Mouse (Mus musculus) midbrain, embryonic 16.5 days (tissue): ENCODE measurements at regions not wholly inside any gene's neighbourhood (a gene's known extent, or its start where the extent isn't known, plus 50 kb on each side); places are given as distances from the start of the nearest gene placed in this dataset.

Experiments used
- ATAC-seq: fragments of 200-750 bp; cut with Nextera tagmentation; 2 replicates; pipeline ENCODE4 v1.8.0; 2017; ENCODE audit warnings: moderate TSS enrichment
- H3K27ac ChIP-seq: fragments of 300-500 bp; sonication (generic); 2 replicates; pipeline ENCODE4 v1.5.1; 2014; ENCODE audit warnings: mild to moderate bottlenecking, low read length, mixed read lengths
- H3K27me3 ChIP-seq: fragments of 300-500 bp; sonication (generic); 2 replicates; pipeline ENCODE4 v1.6.1; 2014; ENCODE audit warnings: low read depth, low read length, mixed read lengths; ENCODE audit not compliant: control insufficient read depth, insufficient read depth
- H3K36me3 ChIP-seq: fragments of 300-500 bp; sonication (generic); 2 replicates; pipeline ENCODE4 v1.6.1; 2014; ENCODE audit warnings: mild to moderate bottlenecking, low read length, moderate library complexity, mixed read lengths; ENCODE audit not compliant: control insufficient read depth, insufficient read depth
- H3K4me1 ChIP-seq: fragments of 300-500 bp; sonication (generic); 2 replicates; pipeline ENCODE4 v1.6.1; 2014; ENCODE audit warnings: mild to moderate bottlenecking, low read length, mixed read lengths; ENCODE audit not compliant: control insufficient read depth, insufficient read depth
- H3K4me2 ChIP-seq: fragments of 300-500 bp; sonication (generic); 2 replicates; pipeline ENCODE4 v1.6.1; 2014; ENCODE audit warnings: mild to moderate bottlenecking, low read length, mixed read lengths
- H3K4me3 ChIP-seq: fragments of 300-500 bp; sonication (generic); 2 replicates; pipeline ENCODE4 v1.5.1; 2014; ENCODE audit warnings: low read depth, mild to moderate bottlenecking, low read length, moderate library complexity, mixed read lengths
- H3K9ac ChIP-seq: fragments of 300-500 bp; sonication (generic); 2 replicates; pipeline ENCODE4 v1.6.1; 2014; ENCODE audit warnings: low read depth, low read length, mixed read lengths
- H3K9me3 ChIP-seq: fragments of 300-500 bp; sonication (generic); replicated peaks from 2 replicates; pipeline ENCODE4 v1.6.1; 2014; ENCODE audit warnings: mild to moderate bottlenecking, low read length, mixed read lengths; ENCODE audit not compliant: control insufficient read depth, poor library complexity, severe bottlenecking
- whole genome bisulfite sequencing: fragments of 180-500 bp; shearing (Covaris S2); extraction: QIAGEN DNeasy Blood & Tissue Kit; methylation state at CpG from one replicate; pipeline ENCODE4 v1.1.7; 2014; 5-methylcytosine and 5-hydroxymethylcytosine counted together

- no peaks in the 10 kb centered on the region for H3K27me3 ChIP-seq
- ATAC-seq: no peak
- H3K9ac ChIP-seq: no peak overlapping the region
- WGBS: 87% methylated on average over 5 of the region's 5 CpGs
- H3K36me3 ChIP-seq: no peaks in the 10 kb centered on the region
- H3K9me3 ChIP-seq: no peaks in the 10 kb centered on the region
- no peak overlapping the region for H3K4me3 ChIP-seq
- no peak overlapping the region for H3K27ac ChIP-seq
- H3K4me2 ChIP-seq: no peak overlapping the region
- no peaks in the 10 kb centered on the region for H3K4me1 ChIP-seq
Observed at GRCm38 (mm10) chr12:54343493-54343892, 139.8 kb upstream of the Egln3 start.

- no peaks in the 10 kb centered on the region for H3K27me3 ChIP-seq
- no peak for ATAC-seq
- no peaks in the 10 kb centered on the region; the same call in 1 of the 2 replicates for H3K9me3 ChIP-seq
- H3K36me3 ChIP-seq: no peaks in the 10 kb centered on the region
- 4% methylated on average over 2 of the region's 2 CpGs for WGBS
- 0 out of 2 replicates have a peak overlapping the region, but pooled peaks have one; percentile 3 for H3K27ac ChIP-seq
- H3K4me3 ChIP-seq: no peak overlapping the region
- no peak overlapping the region for H3K4me2 ChIP-seq
- H3K9ac ChIP-seq: no peak overlapping the region
- H3K4me1 ChIP-seq: peaks cover 9% of the 10 kb centered on the region
Observed at GRCm38 (mm10) chr12:54335509-54335908, 131.8 kb upstream of the Egln3 start.

GRCm38 (mm10) chr12:54334491-54335132, 131.0 kb upstream of the Egln3 start:
- no peak overlapping the region; the same call in 1 of the 2 replicates for H3K27ac ChIP-seq
- WGBS: 38% methylated on average over 9 of the region's 9 CpGs
- no peaks in the 10 kb centered on the region for H3K36me3 ChIP-seq
- ATAC-seq: peak; percentile 54; the same call in 1 of the 2 replicates
- H3K9me3 ChIP-seq: no peaks in the 10 kb centered on the region; the same call in 1 of the 2 replicates
- peaks cover 9% of the 10 kb centered on the region for H3K4me1 ChIP-seq
- no peaks in the 10 kb centered on the region for H3K27me3 ChIP-seq
- no peak overlapping the region for H3K4me2 ChIP-seq
- no peak overlapping the region for H3K4me3 ChIP-seq
- H3K9ac ChIP-seq: no peak overlapping the region

DNA sequence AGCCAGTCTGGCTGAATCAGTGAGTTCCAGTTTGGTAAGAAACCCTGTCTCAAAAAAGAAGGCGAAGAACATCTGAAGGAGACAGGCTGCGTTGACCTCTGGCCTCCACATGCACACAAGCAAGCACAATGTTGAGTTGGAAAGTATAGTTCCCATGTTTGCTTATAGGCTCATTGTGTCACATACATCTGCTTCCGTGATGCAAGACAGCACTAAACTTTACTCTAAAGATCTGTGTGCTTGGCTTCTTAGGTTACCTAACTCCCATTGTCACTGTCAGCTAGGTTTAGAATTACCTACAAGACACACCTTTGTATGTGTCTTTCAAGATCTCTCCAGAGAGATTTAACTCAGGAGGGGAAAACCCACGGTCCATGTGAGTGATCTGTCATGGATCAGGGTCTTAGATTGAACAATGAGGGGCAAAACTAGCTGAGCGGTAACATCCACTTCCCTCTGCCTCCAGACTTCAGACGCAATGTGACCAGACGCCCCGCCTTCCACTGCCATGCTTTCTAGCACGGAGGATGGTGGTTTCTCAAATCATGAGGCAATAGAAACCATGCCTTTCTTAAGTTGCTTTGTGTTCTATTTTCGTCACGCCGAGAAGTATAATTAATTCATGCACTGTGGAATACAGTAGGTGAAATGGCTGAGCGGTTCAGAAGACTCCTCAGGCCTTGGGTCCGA, 130.1 kb upstream of the Egln3 start:
- Histone ChIP-seq H3K9me3 (no peaks in the 10 kb centered on the region; the same call in 1 of the 2 replicates), H3K4me3 (no peak overlapping the region), H3K27ac (no peak overlapping the region), H3K27me3 (no peaks in the 10 kb centered on the region), H3K36me3 (no peaks in the 10 kb centered on the region), H3K9ac (no peak overlapping the region), H3K4me1 (peaks cover 9% of the 10 kb centered on the region), H3K4me2 (no peak overlapping the region)
- 79% methylated on average over 14 of the region's 14 CpGs for WGBS
- ATAC-seq: no peak

DNA sequence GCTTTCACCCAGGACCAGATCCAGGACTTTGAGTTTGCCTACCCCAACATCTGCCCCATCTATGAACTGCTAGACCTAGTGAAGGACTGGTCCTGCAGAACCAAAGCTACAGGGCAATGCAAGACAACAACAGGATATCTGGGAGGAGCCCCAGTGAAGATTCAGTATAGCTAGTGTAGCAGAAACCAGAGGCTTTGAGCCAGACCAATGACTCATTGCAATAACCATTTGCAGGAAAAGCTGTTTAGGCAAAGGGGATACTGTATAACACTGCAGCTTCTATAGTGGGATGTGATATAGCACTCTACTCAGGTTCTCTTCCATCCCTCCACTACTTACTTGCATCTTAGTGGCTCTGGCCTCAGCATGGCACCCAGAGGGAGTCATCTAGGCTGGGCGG, 123.8 kb upstream of the Egln3 start:
- Histone ChIP-seq H3K9me3 (no peaks in the 10 kb centered on the region; the same call in 1 of the 2 replicates), H3K27me3 (no peaks in the 10 kb centered on the region), H3K4me1 (no peaks in the 10 kb centered on the region), H3K4me3 (no peak overlapping the region), H3K27ac (no peak overlapping the region), H3K4me2 (no peak overlapping the region), H3K36me3 (no peaks in the 10 kb centered on the region), H3K9ac (no peak overlapping the region)
- 42% methylated on average over 1 of the region's 1 CpGs for WGBS
- ATAC-seq: no peak

DNA sequence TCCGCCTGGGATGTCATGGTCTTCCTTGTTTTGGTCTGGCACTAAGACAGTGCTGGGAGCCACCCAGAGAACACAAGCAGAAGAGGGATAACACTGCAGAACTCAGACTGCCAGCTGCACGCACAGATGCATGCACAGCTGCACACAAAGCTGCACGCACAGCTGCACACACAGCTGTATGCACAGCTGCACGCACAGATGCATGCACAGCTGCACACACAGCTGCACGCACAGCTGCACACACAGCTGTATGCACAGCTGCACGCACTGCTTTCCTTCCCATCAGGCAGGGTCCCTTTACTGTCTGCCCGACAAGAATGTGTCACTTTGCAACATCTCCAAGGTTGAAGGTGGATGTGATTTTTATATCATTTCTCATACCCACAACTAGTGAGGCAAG, 122.9 kb upstream of the Egln3 start:
- Histone ChIP-seq H3K9ac (no peak overlapping the region), H3K9me3 (no peaks in the 10 kb centered on the region; the same call in 1 of the 2 replicates), H3K36me3 (no peaks in the 10 kb centered on the region), H3K27ac (no peak overlapping the region), H3K4me3 (no peak overlapping the region), H3K4me2 (no peak overlapping the region), H3K4me1 (no peaks in the 10 kb centered on the region), H3K27me3 (no peaks in the 10 kb centered on the region)
- ATAC-seq: no peak
- 49% methylated on average over 7 of the region's 7 CpGs for WGBS

DNA sequence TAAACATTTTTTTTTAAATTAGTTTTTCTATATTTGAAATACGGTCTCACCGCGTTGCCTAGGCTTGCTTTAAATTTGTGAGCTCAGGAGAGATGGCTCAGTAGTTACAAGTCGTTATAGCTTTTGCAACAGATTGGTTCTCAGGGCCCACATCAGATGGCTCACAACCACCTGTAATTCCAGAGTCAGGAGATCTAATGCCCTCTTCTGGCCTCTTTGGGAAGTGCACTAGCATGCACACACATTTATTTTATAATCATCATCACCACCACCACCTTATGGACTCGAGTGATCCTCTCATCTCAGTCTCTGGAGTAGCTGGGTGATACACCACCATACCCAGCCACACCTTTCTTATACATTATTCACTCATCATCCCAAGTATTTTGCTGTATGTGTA, 116.9 kb upstream of the Egln3 start:
- Histone ChIP-seq H3K4me1 (peaks cover 6% of the 10 kb centered on the region; the same call in 1 of the 2 replicates), H3K4me2 (no peak overlapping the region), H3K9me3 (no peaks in the 10 kb centered on the region), H3K4me3 (no peak overlapping the region), H3K27ac (no peak overlapping the region), H3K9ac (no peak overlapping the region), H3K27me3 (no peaks in the 10 kb centered on the region), H3K36me3 (no peaks in the 10 kb centered on the region)
- 94% methylated on average over 5 of the region's 5 CpGs for WGBS
- no peak for ATAC-seq

DNA sequence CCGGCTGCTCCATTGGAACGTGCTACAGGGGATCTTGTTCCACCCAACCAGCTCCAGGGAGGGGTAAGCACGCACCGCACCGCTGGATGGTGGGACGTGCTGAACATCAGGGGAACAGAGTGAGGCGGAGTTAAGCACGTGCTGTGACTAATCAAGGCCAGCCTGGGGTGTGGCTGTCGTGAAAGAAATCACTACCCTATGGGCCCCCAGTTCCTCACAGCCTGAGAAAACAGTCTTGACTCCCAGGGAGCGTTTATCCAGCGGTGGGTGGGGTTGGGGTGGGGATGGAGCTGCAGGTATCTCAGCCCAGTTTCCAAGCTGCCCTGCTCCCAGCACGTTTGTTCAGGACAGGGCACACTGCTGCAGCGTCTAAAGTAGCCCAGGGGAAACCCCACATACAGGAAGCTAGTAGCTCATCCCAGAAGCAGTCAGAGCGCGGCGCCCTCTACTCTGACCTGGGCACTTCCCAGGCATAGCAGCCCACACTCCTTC, 113.4 kb upstream of the Egln3 start:
- Histone ChIP-seq H3K9ac (no peak overlapping the region), H3K4me1 (peaks cover 17% of the 10 kb centered on the region; the same call in 1 of the 2 replicates), H3K4me3 (no peak overlapping the region), H3K36me3 (no peaks in the 10 kb centered on the region), H3K27me3 (no peaks in the 10 kb centered on the region; the same call in 1 of the 2 replicates), H3K4me2 (peak overlapping the region; percentile 39), H3K9me3 (no peaks in the 10 kb centered on the region), H3K27ac (no peak overlapping the region)
- WGBS: 5% methylated on average over 16 of the region's 16 CpGs
- 0 out of 2 replicates have a peak, but pooled peaks have one; percentile 11 for ATAC-seq

DNA sequence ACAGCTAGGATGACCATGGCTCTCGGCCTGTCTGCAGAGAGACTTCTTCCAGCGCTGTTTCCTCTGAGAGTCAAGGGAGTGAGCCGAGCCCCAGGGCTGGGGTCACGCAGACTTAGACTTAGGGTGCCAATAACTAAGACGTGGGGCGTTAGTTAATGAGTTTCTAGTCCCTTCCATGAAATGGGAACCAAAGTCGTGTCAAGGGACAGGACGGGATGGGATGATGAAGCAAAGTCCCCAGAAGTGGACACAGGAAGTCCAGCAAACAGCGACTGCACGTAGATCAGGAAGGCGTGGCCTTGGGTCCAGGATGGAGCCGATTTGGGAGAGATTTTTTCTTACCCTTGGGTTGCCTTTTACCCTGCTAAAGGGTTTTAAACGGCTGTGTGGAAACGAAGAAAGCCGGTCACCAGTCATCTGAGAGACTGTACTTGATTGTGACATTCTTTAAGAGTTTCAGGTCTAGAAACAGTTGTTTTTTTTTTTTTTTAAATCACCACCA, 112.5 kb upstream of the Egln3 start:
- no peak overlapping the region for H3K4me2 ChIP-seq
- H3K36me3 ChIP-seq: no peaks in the 10 kb centered on the region
- H3K27me3 ChIP-seq: no peaks in the 10 kb centered on the region; the same call in 1 of the 2 replicates
- no peak overlapping the region for H3K27ac ChIP-seq
- no peak overlapping the region for H3K9ac ChIP-seq
- H3K9me3 ChIP-seq: no peaks in the 10 kb centered on the region
- no peak overlapping the region for H3K4me3 ChIP-seq
- H3K4me1 ChIP-seq: peaks cover 17% of the 10 kb centered on the region; the same call in 1 of the 2 replicates
- ATAC-seq: no peak
- WGBS: 45% methylated on average over 15 of the region's 15 CpGs
